Mouse (Mus musculus) Patski (cell line): ENCODE data around the gene Spns3. TPM values are rescaled to one million over a fixed set of nuclear protein-coding genes. Genes with fewer than 3 reads are reported as not detected.

Experiments
- ATAC-seq: fragments of 100-300 bp; one replicate; pipeline ENCODE4 v1.8.0; 2021
- CTCF ChIA-PET: fragments of 350-600 bp; sonication (Branson Sonifier 250); formaldehyde crosslinking; loops from one replicate; lab custom pipeline; 2022; ENCODE audit warnings: inconsistent platforms; lab: Charles Lee
- POLR2A ChIA-PET: fragments of 350-600 bp; sonication (Branson Sonifier 250); formaldehyde crosslinking; loops from one replicate; lab custom pipeline; 2022; ENCODE audit warnings: antibody characterized with exemption, inconsistent platforms; lab: Charles Lee
- DNase-seq: peaks from one replicate; pipeline ENCODE4 v3.0.0-alpha.2; 2011; ENCODE audit warnings: low read depth, low spot score
- H3K27me3 ChIP-seq: fragments of 371-371 bp; one replicate; pipeline ENCODE4 v1.5.1; 2021
- CTCF ChIP-seq: fragments of 100-300 bp; IDR thresholded peaks from one replicate; pipeline ENCODE4 v1.5.1; 2021
- in situ Hi-C: fragments of 300-500 bp; cut with MboI; formaldehyde crosslinking; loops from 3 replicates; pipeline ENCODE4 v1.11.1; 2018; ENCODE audit warnings: low pct_unique_long_range_greater_than_20kb, mixed read lengths
- polyA plus RNA-seq: library from polyadenylated mRNA; unstranded; gene quantifications from one replicate; pipeline ENCODE4 v1.2.3, GENCODE M21; 2021

Gene Spns3
- polyA plus RNA-seq, 1 experiment from 2014 or later, result 7.8 TPM

DNA sequence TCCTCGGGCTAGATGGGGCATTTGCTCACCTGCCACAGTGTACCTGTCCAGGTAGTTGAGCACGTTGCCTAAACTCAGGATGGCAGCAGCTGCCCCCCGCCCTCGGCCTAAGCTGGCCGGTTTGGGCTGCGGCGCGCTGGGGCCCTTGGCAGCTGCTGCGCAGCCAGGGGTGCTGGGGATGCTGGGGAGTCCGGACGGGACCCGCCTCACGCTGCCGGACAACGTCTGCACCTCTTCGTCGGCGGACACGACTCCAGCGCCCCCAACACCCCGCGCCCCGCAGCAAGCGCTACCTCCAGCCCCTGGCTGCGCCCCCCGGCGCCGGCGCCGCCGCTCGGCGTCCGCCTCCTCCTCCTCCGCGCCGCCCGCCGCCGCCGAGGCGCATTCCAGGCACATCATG is 60.9 kb downstream of the Spns3 start:
- POLR2A ChIA-PET, result interaction anchor here (0.6 to 4.4 kb wide), 13 partner anchors 12 to 136 kb away, joined by 3 to 68 read pairs (median 4); no protein-coding TSS in a partner anchor
- H3K27me3 ChIP-seq, result no peaks in the 10 kb centered on the region

DNA sequence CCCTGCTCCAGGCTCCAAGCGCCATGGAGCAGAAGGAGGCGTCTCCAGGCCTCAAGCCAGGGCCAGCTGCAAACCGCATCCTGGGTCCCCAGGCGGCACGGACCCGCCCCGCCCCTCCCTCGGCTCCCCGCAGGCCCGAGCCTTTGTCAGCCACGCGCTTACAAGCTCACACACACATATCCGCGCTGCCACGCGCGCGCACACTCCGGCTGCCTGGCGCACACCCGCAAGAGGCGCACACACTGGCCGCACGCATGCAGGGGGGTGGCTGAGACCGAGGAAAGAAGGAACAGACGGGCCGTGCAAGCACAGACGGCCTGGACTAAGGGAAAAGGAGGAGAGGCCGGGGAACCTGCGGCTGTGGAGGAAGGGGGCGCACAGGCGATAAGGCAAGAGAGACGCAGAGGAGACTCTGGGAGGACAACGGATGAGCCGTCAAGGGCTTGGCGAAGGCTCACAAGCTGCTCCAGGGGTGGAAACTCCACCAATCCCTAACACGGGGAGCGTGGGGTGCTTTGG is 61.5 kb downstream of the Spns3 start:
- no peak for DNase-seq

More for the DNA sequence above, 60.9 kb downstream of the Spns3 start:
- in situ Hi-C loops, result no loop called here
- no peak for DNase-seq
- ATAC-seq, result no peak
- CTCF ChIA-PET, result interaction anchor here (0.6 to 4.2 kb wide), 11 partner anchors 11 to 148 kb away, joined by 3 to 43 read pairs (median 6); partner anchors contain the start of gene Ggt6
- no peak for TF ChIP-seq CTCF

DNA sequence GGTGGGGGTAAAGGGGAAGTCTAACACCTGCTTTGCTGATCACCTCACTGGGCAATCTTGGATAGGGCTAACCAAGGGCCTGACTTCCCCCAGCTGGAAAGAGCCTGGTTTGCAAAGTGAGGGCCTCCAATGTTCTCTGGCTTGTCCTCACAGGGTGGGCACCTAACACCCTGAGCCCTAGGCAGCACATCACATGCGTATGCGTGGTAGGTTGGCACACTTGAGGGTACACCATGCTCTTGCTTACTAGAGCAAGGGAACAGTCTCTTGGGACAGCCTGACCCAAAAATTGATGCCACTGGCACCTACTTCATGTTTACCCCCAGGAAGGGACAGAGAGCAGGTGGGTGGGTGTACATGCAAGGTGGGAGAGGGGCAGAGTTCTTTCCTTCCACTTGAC is 62.6 kb downstream of the Spns3 start:
- ChIA-PET POLR2A (interaction anchor here (1.1 to 4.4 kb wide), 3 partner anchors 16 to 53 kb away, joined by 3 to 68 read pairs (median 4); no protein-coding TSS in a partner anchor), CTCF (interaction anchor here (3.2 to 4.2 kb wide), 2 partner anchors 14 to 76 kb away, joined by 24 to 43 read pairs; no protein-coding TSS in a partner anchor)
- no peak for TF ChIP-seq CTCF
- H3K27me3 ChIP-seq, result no peaks in the 10 kb centered on the region
- ATAC-seq (no peak), DNase-seq (no peak)
- in situ Hi-C loops, result no loop called here

More for the DNA sequence above, 61.5 kb downstream of the Spns3 start:
- peak; percentile 25 for ATAC-seq
- in situ Hi-C loops, result no loop called here
- ChIA-PET CTCF (interaction anchor here (1.7 to 4.2 kb wide), 6 partner anchors 10 to 75 kb away, joined by 4 to 43 read pairs (median 14); partner anchors contain the start of gene Ggt6), POLR2A (interaction anchor here (0.6 to 4.4 kb wide), 16 partner anchors 11 to 135 kb away, joined by 3 to 68 read pairs (median 4); no protein-coding TSS in a partner anchor)
- no peak for TF ChIP-seq CTCF
- H3K27me3 ChIP-seq, result no peaks in the 10 kb centered on the region

DNA sequence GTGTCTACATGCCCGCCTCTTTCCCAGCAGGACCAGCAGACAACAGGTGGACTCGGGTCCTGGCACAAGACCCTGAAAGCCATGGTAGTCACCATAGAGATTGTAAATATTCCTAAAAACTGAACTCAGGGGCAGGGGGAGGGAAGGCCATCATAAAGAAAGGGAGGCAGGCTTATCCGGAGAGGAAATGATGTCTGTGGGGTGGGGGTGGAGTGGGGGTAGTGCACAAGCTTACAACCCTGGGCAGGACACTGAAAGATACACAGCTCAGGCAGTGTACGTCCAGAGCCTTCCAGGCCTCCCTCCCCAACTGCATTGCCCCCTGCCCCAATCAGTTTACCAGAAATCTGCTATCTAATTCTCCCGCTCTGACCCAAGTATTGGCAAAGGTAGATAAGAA is 63.1 kb downstream of the Spns3 start:
- H3K27me3 ChIP-seq, result no peaks in the 10 kb centered on the region
- TF ChIP-seq CTCF, result no peak
- DNase-seq (no peak), ATAC-seq (no peak)
- ChIA-PET POLR2A (no interaction called here), CTCF (no interaction called here)
- in situ Hi-C loops, result no loop called here

DNA sequence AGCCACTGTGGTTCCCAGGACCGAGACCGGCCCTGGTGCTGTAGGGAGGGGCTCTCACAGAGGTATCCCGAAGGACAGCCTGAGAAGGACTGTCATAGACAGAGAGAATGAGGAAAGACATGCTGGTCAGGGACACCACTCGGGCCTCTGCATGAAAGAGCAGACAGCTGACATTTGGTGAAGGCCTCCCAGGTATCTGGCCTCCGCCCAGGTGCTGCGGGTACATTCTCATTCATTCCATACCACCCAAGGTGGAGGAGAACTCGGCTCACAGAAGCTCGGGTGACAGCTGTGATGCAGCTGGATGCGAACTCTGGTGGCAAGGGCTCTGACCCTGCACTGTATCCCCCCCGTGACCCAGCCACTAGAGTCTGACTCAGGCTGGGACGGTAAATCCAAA is 64.3 kb downstream of the Spns3 start:
- CTCF ChIA-PET, result no interaction called here
- no peak for ATAC-seq
- in situ Hi-C loops, result no loop called here
- H3K27me3 ChIP-seq, result no peaks in the 10 kb centered on the region
- no peak for TF ChIP-seq CTCF
- POLR2A ChIA-PET, result interaction anchor here (0.6 kb wide), 1 partner anchor 9 kb away, joined by 3 read pairs; no protein-coding TSS in a partner anchor
- no peak for DNase-seq

DNA sequence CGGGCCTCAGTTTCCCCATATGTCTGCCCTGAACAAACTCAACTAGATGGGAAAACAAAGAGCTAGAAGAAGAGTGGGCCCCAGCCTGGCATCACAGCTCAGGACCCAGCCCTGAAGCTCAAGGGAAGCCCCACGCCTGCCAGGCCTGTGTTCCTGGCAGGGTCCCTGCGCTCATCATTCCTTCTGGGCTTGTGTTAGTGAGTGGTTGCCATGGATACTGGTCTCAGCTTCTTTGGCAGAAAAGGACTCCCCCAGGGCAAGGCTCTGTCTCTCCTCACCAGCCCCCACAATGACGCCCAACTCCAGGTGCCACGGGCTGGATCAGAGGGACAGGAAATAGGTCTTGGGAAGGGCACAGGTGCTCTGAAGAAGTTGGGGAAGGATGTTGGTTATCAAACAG is 65.1 kb downstream of the Spns3 start:
- H3K27me3 ChIP-seq, result no peaks in the 10 kb centered on the region
- ChIA-PET CTCF (no interaction called here), POLR2A (interaction anchor here (0.6 kb wide), 1 partner anchor 8 kb away, joined by 3 read pairs; no protein-coding TSS in a partner anchor)
- DNase-seq, result no peak
- no peak for ATAC-seq
- in situ Hi-C loops, result no loop called here
- TF ChIP-seq CTCF, result no peak

DNA sequence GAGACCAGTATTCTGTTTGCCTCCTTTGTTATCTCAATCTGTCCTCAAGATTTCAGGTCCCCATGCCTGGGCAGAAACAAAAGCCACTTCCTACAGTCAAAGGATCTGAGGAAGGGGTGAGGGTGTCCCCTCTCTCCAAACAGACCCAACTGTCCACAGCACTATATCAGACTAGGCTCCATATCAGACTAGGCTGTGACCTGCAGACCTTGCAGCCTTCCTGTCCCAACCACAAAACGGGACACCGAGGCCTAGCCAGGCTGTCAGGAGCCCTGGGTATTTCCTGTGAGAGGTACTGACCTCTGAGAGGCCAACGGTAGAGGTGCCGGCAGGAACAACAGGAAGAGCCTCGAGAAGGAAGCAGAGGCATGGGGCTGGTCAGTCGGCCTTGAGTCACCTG is 65.8 kb downstream of the Spns3 start:
- no peak for TF ChIP-seq CTCF
- DNase-seq, result no peak
- H3K27me3 ChIP-seq, result no peaks in the 10 kb centered on the region
- ChIA-PET POLR2A (no interaction called here), CTCF (no interaction called here)
- ATAC-seq, result no peak
- in situ Hi-C loops, result no loop called here

DNA sequence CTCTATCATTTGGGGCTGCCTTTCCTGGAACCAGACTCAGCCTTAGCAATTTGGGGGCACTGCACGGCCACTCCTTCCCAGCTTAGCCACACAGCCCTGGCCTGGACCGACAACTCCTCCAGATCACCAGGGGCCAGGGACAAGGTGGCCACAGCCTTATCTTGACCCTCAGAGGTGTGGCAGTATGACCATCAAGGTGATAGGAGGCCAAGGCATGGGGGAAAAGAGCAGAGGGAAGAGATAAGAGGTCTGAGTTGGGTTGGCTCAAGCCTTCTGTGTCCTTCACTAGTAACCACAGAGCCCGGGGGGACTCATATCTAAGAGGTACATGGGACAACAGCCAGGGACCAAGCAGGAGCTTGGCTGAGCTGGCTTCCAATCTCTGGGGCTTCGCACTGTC is 68.4 kb downstream of the Spns3 start:
- ChIA-PET CTCF (interaction anchor here (2.0 kb wide), 1 partner anchor 11 kb away, joined by 8 read pairs; no protein-coding TSS in a partner anchor), POLR2A (interaction anchor here (1.4 kb wide), 1 partner anchor 8 kb away, joined by 5 read pairs; the partner anchor contains the start of gene Spns2)
- no peak for ATAC-seq
- in situ Hi-C loops, result no loop called here
- no peak for DNase-seq
- TF ChIP-seq CTCF, result no peak
- no peaks in the 10 kb centered on the region for H3K27me3 ChIP-seq

DNA sequence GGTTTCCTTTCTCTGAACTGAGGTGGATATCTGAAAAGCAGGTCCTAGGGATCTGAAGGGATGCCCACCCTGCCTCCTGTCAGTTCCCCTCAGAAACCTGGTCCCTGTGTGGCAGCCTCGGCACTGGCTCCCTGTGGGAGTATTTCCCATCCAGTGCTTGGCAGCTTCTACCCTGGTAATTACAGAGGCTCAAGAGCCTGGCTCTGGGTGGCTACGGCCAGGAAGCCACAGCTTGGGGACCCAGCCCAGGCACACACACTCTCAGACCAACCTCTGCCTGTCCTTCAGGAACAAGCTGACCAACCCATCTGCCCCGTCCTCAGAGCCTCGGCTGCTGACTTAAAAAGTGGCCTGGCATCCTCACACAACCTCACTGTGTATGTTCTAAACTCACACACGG is 69.0 kb downstream of the Spns3 start:
- POLR2A ChIA-PET, result interaction anchor here (1.4 kb wide), 1 partner anchor 9 kb away, joined by 5 read pairs; the partner anchor contains the start of gene Spns2
- H3K27me3 ChIP-seq, result no peaks in the 10 kb centered on the region
- CTCF ChIA-PET, result interaction anchor here (2.0 kb wide), 1 partner anchor 11 kb away, joined by 8 read pairs; no protein-coding TSS in a partner anchor
- in situ Hi-C loops, result no loop called here
- ATAC-seq (no peak), DNase-seq (no peak)
- TF ChIP-seq CTCF, result no peak

DNA sequence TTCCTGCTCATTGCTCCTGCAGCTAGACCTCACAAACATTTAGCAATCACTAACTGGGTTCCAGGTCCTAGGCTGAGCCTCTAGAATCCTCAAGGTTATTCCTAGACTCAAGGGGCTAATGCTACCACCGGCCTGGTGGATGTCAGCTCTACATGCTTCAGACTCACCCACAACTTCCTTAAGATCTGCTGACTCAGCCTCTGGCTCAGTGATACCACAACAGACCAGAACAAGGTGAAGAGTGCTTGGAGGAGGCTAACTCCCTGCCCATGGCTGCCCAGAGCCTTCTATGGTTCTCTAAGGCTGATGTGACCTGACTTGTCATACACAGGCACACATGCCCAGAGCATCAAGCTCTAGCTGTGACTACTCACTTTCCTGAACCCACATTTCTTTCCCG is 70.8 kb downstream of the Spns3 start:
- CTCF ChIA-PET, result interaction anchor here (2.7 kb wide), 1 partner anchor 10 kb away, joined by 13 read pairs; the partner anchor contains the start of gene Spns2

DNA sequence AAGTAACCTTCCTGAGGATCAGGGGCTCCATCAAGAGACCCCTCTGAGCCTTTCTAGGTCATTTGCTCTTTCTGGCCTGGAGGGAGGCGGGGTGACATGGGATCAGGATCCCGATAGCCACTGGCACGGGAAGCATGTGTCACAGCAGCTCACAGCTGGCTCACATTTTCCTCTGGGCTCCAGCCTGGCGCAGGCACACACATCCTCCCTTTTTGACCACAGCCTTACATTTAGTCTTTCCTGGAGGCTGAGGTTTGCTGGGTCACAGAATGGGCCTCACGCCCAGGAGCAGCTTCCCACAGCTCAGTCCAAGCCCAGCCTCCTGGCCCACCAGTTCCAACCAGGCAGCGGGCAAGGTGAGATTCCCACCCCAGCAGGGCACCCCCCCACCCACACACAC is 72.1 kb downstream of the Spns3 start:
- H3K27me3 ChIP-seq, result no peaks in the 10 kb centered on the region
- ATAC-seq, result no peak
- POLR2A ChIA-PET, result interaction anchor here (1.3 to 2.0 kb wide), 2 partner anchors 11 to 20 kb away, joined by 6 to 9 read pairs; partner anchors contain the start of gene Spns2
- CTCF ChIA-PET, result interaction anchor here (1.5 to 2.7 kb wide), 2 partner anchors 9 to 11 kb away, joined by 5 to 13 read pairs; partner anchors contain the start of gene Spns2
- DNase-seq, result no peak
- in situ Hi-C loops, result no loop called here
- no peak for TF ChIP-seq CTCF

More for the DNA sequence above, 70.8 kb downstream of the Spns3 start:
- in situ Hi-C loops, result no loop called here
- TF ChIP-seq CTCF, result no peak
- peak; percentile 36 for ATAC-seq
- POLR2A ChIA-PET, result interaction anchor here (0.9 kb wide), 1 partner anchor 15 kb away, joined by 3 read pairs; no protein-coding TSS in a partner anchor
- DNase-seq, result no peak
- no peaks in the 10 kb centered on the region for H3K27me3 ChIP-seq
